Mouse (Mus musculus) liver, embryonic 14.5 days (tissue): ENCODE results near the gene Kdm4b.

Source experiments
- CTCF ChIP-seq: IDR thresholded peaks from 2 replicates; pipeline ENCODE4 v1.5.1; 2016; ENCODE audit warnings: antibody characterized with exemption, low read depth, control low read depth
- EP300 ChIP-seq: IDR thresholded peaks from 2 replicates; pipeline ENCODE4 v1.6.1; 2016; ENCODE audit warnings: antibody characterized with exemption, low read depth

- no peak for TF ChIP-seq CTCF
- TF ChIP-seq EP300: no peak
These were observed 79.5 kb downstream of the Kdm4b start for GRCm38 (mm10) chr17:56405341-56405740.
